Mouse (Mus musculus): ENCODE results near the gene Dhodh.

DNA sequence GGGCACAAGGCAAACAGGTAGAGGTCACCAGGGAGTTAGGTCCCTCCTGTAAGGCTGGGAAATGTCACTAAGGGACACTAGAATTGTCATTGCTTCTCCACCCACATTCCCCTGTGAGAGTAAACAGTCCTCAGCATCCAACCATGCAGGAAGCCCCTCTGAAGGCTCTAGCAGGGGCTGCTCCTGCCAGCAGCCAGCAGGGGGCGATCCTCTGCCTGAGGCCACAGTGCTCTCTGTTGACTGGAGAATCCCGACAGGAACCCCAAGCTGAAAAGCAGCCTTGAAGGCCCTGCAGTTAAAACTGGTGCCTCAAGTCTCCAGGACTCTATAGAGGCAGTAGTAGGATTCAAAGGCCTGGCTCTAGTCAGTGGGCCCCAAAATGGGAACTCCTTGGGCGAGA lies 56.8 kb downstream of the Dhodh start:
- TF ChIP-seq POLR2A (IDR thresholded peaks at IDR 0.05; ENCODE audit: borderline replicate concordance, control insufficient read depth, low read depth, low read length) (no peak), CTCF (IDR thresholded peaks at IDR 0.05; ENCODE audit: control insufficient read depth, insufficient read depth, low read length) (peak; percentile 64)
